ENCODE assay signal across 8 mouse cellular contexts in genomic region chr9:66059583-66060307, GRCm38 (mm10). TPM values are rescaled to one million over a fixed set of nuclear protein-coding genes. Genes with fewer than 3 reads are reported as not detected.
DNase-seq lines count a peak whose midpoint lies in the region; ATAC-seq and TF ChIP-seq lines count a peak whose summit lies in the region.

Ppib (plus strand) TSS chr9:66060222.

- peaks cover 31% of the 10 kb centered on the region for H3K36me3 ChIP-seq in forebrain, embryonic 10.5 days (replicated peaks)
- peaks cover 25% of the 10 kb centered on the region for H3K36me3 ChIP-seq in heart, embryonic 15.5 days
- peaks cover 25% of the 10 kb centered on the region for H3K36me3 ChIP-seq in liver, embryonic 14.5 days (replicated peaks; ENCODE audit: control insufficient read depth, insufficient read depth, low read depth)
- peaks cover 17% of the 10 kb centered on the region for H3K36me3 ChIP-seq in neural tube, embryonic 11.5 days (ENCODE audit: control insufficient read depth, insufficient read depth, low read length)
- H3K36me3 ChIP-seq in stomach, postnatal 0 days (ENCODE audit: control insufficient read depth, insufficient read depth, low read length), result peaks cover 19% of the 10 kb centered on the region

- TF ChIP-seq EP300 in liver, embryonic 14.5 days (IDR thresholded peaks at IDR 0.05; ENCODE audit: low read depth), result no peak
- TF ChIP-seq EP300 in stomach, postnatal 0 days (optimal IDR thresholded peaks at IDR 0.05), result no peak

- H3K4me3 ChIP-seq in forebrain, embryonic 10.5 days, result peak within 1 kb of the TSS; percentile 73
- peak within 1 kb of the TSS; percentile 70 for H3K4me3 ChIP-seq in heart, embryonic 15.5 days
- H3K4me3 ChIP-seq in liver, embryonic 14.5 days (ENCODE audit: insufficient read depth in 1 of 2, low read depth in 2 of 2, low read length in 2 of 2), result peak within 1 kb of the TSS; percentile 89 to 90
- peak within 1 kb of the TSS; percentile 74 for H3K4me3 ChIP-seq in neural tube, embryonic 11.5 days (ENCODE audit: low read depth, low read length)
- H3K4me3 ChIP-seq in stomach, postnatal 0 days (ENCODE audit: low read depth, low read length), result peak within 1 kb of the TSS; percentile 78

- DNase-seq in CD8-positive naive resting alpha-beta T cell, adult 2 months (ENCODE audit: low read depth in 2 of 2, low spot score in 2 of 2), result peak; percentile 92 to 94
- DNase-seq in c-Kit-positive CD71-negative TER-119-negative erythroid progenitor cells, embryonic 14.5 days (ENCODE audit: low read depth), result peak; percentile 92
- DNase-seq in forebrain, embryonic 10.5 days (ENCODE audit: extremely low spot score, low spot score), result peak; percentile 95
- peak; percentile 97 to 100 for DNase-seq in kidney, postnatal 25 days
- peak; percentile 94 to 95 (median 94) for DNase-seq in liver, embryonic 14.5 days (ENCODE audit: low read depth in 3 of 3, low spot score in 3 of 3)
- peak; percentile 100 for DNase-seq in neural tube, embryonic 11.5 days (ENCODE audit: low spot score)
- peak; percentile 99 for DNase-seq in stomach, postnatal 0 days (ENCODE audit: low spot score)

- H3K4me1 ChIP-seq in forebrain, embryonic 10.5 days, result peaks cover 22% of the 10 kb centered on the region
- H3K4me1 ChIP-seq in heart, embryonic 15.5 days (replicated peaks), result peaks cover 17% of the 10 kb centered on the region
- peaks cover 11 to 14% of the 10 kb centered on the region in 2 experiments for H3K4me1 ChIP-seq in liver, embryonic 14.5 days (replicated peaks; ENCODE audit: control insufficient read depth in 2 of 2, insufficient read depth in 2 of 2, low read length in 1 of 2)
- H3K4me1 ChIP-seq in neural tube, embryonic 11.5 days (ENCODE audit: control insufficient read depth, insufficient read depth, low read length), result peaks cover 10% of the 10 kb centered on the region; the same call in 1 of the 2 replicates
- H3K4me1 ChIP-seq in stomach, postnatal 0 days (replicated peaks; ENCODE audit: control insufficient read depth, insufficient read depth), result 0 out of 2 replicates have a peak, but pooled peaks cover 5% of the 10 kb centered on the region

- H3K9me3 ChIP-seq in forebrain, embryonic 10.5 days, result no peaks in the 10 kb centered on the region
- no peaks in the 10 kb centered on the region for H3K9me3 ChIP-seq in heart, embryonic 15.5 days (replicated peaks)
- H3K9me3 ChIP-seq in liver, embryonic 14.5 days (ENCODE audit: control insufficient read depth, low read length), result no peaks in the 10 kb centered on the region
- no peaks in the 10 kb centered on the region for H3K9me3 ChIP-seq in neural tube, embryonic 11.5 days (ENCODE audit: control insufficient read depth, low read length)
- no peaks in the 10 kb centered on the region for H3K9me3 ChIP-seq in stomach, postnatal 0 days (ENCODE audit: control insufficient read depth, low read length)

- peak; percentile 99 for ATAC-seq in heart, embryonic 15.5 days (replicated peaks; ENCODE audit: insufficient number of reproducible peaks, insufficient read depth, low FRiP score, low read depth)
- ATAC-seq in liver, embryonic 14.5 days (ENCODE audit: insufficient read depth), result peak; percentile 96
- ATAC-seq in neural tube, embryonic 11.5 days (ENCODE audit: insufficient read depth, low FRiP score, low TSS enrichment), result peak; percentile 96
- ATAC-seq in stomach, postnatal 0 days (ENCODE audit: low FRiP score, low TSS enrichment), result peak; percentile 97

- peak within 1 kb of the TSS; percentile 85 for H3K9ac ChIP-seq in heart, embryonic 15.5 days
- peak within 1 kb of the TSS; percentile 73 for H3K9ac ChIP-seq in liver, embryonic 14.5 days (replicated peaks)
- peak within 1 kb of the TSS; percentile 84 for H3K9ac ChIP-seq in neural tube, embryonic 11.5 days (ENCODE audit: low read length)
- peak within 1 kb of the TSS; percentile 91 for H3K9ac ChIP-seq in stomach, postnatal 0 days (ENCODE audit: low read length)

- H3K27me3 ChIP-seq in forebrain, embryonic 10.5 days (ENCODE audit: poor library complexity, severe bottlenecking), result no peaks in the 10 kb centered on the region
- no peaks in the 10 kb centered on the region for H3K27me3 ChIP-seq in heart, embryonic 15.5 days
- no peaks in the 10 kb centered on the region for H3K27me3 ChIP-seq in liver, embryonic 14.5 days (ENCODE audit: control insufficient read depth, insufficient read depth, low read length)
- no peaks in the 10 kb centered on the region for H3K27me3 ChIP-seq in neural tube, embryonic 11.5 days (ENCODE audit: control insufficient read depth, insufficient read depth, low read length)
- H3K27me3 ChIP-seq in stomach, postnatal 0 days (ENCODE audit: control insufficient read depth, insufficient read depth, low read length), result no peaks in the 10 kb centered on the region

- peak within 1 kb of the TSS; percentile 74 for H3K4me2 ChIP-seq in heart, embryonic 15.5 days
- peak within 1 kb of the TSS; percentile 83 for H3K4me2 ChIP-seq in liver, embryonic 14.5 days (ENCODE audit: low read depth)
- peak within 1 kb of the TSS; percentile 72 for H3K4me2 ChIP-seq in neural tube, embryonic 11.5 days (ENCODE audit: low read depth)
- H3K4me2 ChIP-seq in stomach, postnatal 0 days (replicated peaks; ENCODE audit: low read depth), result peak within 1 kb of the TSS; percentile 77

- peak within 1 kb of the TSS; percentile 93 for H3K27ac ChIP-seq in forebrain, embryonic 10.5 days
- H3K27ac ChIP-seq in heart, embryonic 15.5 days, result peak within 1 kb of the TSS; percentile 74
- peak within 1 kb of the TSS; percentile 67 for H3K27ac ChIP-seq in liver, embryonic 14.5 days
- H3K27ac ChIP-seq in neural tube, embryonic 11.5 days (ENCODE audit: low read depth, low read length), result peak within 1 kb of the TSS; percentile 60; the same call in 1 of the 2 replicates
- H3K27ac ChIP-seq in stomach, postnatal 0 days (replicated peaks), result peak within 1 kb of the TSS; percentile 89

- 1% methylated on average over 51 of the region's 51 CpGs for WGBS in forebrain, embryonic 10.5 days
- under 1% methylated on average over 51 of the region's 51 CpGs for WGBS in heart, embryonic 15.5 days
- under 1% methylated on average over 51 of the region's 51 CpGs for WGBS in liver, embryonic 14.5 days (ENCODE audit: insufficient replicate concordance)
- WGBS in neural tube, embryonic 11.5 days, result 1% methylated on average over 51 of the region's 51 CpGs
- under 1% methylated on average over 47 of the region's 51 CpGs for WGBS in stomach, postnatal 0 days

- TF ChIP-seq CTCF in liver, embryonic 14.5 days (IDR thresholded peaks at IDR 0.05; ENCODE audit: low read depth), result peak; percentile 39; the same call in 1 of the 2 replicates
- peak; percentile 52 for TF ChIP-seq CTCF in stomach, postnatal 0 days (IDR thresholded peaks at IDR 0.05; ENCODE audit: low read depth)

RNA-seq across cellular contexts. Expression of gene Ppib, which starts in this region (rescaled TPM):
- 445 and 454 TPM in 2 replicates for polyA plus RNA-seq in forebrain, embryonic 10.5 days (2016; fragmentation: Nextera tagmentation; extraction: Ambion mirVana)
- 354 and 363 TPM in 2 replicates for polyA plus RNA-seq in heart, embryonic 15.5 days (2015; fragmentation: Nextera tagmentation; extraction: Ambion mirVana)
- polyA plus RNA-seq in liver, embryonic 14.5 days (2012; rRNA removed), result 190 and 276 TPM in 2 replicates
- 422 and 434 TPM in 2 replicates for polyA plus RNA-seq in liver, embryonic 14.5 days (2014; fragmentation: Nextera tagmentation; extraction: Ambion mirVana)
- polyA plus RNA-seq in neural tube, embryonic 11.5 days (2014; fragmentation: Nextera tagmentation; extraction: Ambion mirVana), result 517 and 527 TPM in 2 replicates
- 827 and 843 TPM in 2 replicates for polyA plus RNA-seq in stomach, postnatal 0 days (2015; fragmentation: Nextera tagmentation; extraction: Ambion mirVana)

Comparison
In these comparisons a context has a peak if more than half of its experiments do, and no peak if none do; other contexts are left out.
1. Peak in every context shown above with its lines: DNase-seq, ATAC-seq, H3K4me3 ChIP-seq and H3K27ac ChIP-seq.